Mouse (Mus musculus) cortical plate, adult 2 months (tissue): ENCODE data around the gene Kcnk2.

Experiments used
- CTCF ChIP-seq: fragments of 200-500 bp; IDR thresholded peaks from 2 replicates; pipeline ENCODE4 v1.5.1; 2011; ENCODE audit warnings: mild to moderate bottlenecking, control low read depth, low read length; ENCODE audit not compliant: insufficient read depth; ENCODE audit errors: extremely low read depth
- POLR2A ChIP-seq: fragments of 200-500 bp; IDR thresholded peaks from 2 replicates; pipeline ENCODE4 v1.6.1; 2011; ENCODE audit warnings: mild to moderate bottlenecking, low read length, control low read depth; ENCODE audit not compliant: insufficient read depth; ENCODE audit errors: extremely low read depth

DNA sequence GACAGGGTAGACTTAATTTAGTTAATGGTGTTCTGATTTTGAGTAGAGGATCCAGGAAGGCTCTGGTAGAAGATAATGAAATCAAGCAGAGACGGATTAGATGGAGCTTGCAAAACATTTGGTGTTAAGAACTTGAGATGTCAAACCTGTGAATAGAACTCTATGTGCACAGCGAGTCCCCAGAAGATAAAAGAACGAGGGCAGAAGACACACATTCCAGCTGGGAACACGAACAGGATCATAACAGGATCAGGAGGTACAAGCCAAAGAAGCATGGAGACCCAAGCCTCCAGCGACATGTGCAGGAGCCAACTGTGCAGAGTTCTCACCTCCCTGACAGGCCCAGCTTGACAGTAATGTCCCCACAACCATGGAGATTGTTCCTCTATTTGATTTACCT, 35.1 kb upstream of the Kcnk2 start:
- TF ChIP-seq POLR2A (no peak), CTCF (no peak)
